Mouse (Mus musculus) midbrain, embryonic 15.5 days (tissue): ENCODE data around the gene Tamm41. TPM values are rescaled to one million over a fixed set of nuclear protein-coding genes. Genes with fewer than 3 reads are reported as not detected.

Source experiments
- ATAC-seq: fragments of 200-750 bp; cut with Nextera tagmentation; replicated peaks from 2 replicates; pipeline ENCODE4 v1.8.0; 2017; ENCODE audit warnings: moderate TSS enrichment
- H3K27ac ChIP-seq: fragments of 300-500 bp; sonication (generic); 2 replicates; pipeline ENCODE4 v1.5.1; 2015; ENCODE audit warnings: mild to moderate bottlenecking, inconsistent platforms
- H3K27me3 ChIP-seq: fragments of 300-500 bp; sonication (generic); replicated peaks from 2 replicates; pipeline ENCODE4 v1.6.1; 2015; ENCODE audit warnings: inconsistent platforms
- H3K36me3 ChIP-seq: fragments of 300-500 bp; sonication (generic); replicated peaks from 2 replicates; pipeline ENCODE4 v1.6.1; 2015; ENCODE audit warnings: inconsistent platforms
- H3K4me1 ChIP-seq: fragments of 300-500 bp; sonication (generic); 2 replicates; pipeline ENCODE4 v1.6.1; 2015; ENCODE audit warnings: inconsistent platforms
- H3K4me2 ChIP-seq: fragments of 300-500 bp; sonication (generic); 2 replicates; pipeline ENCODE4 v1.6.1; 2015; ENCODE audit warnings: inconsistent platforms, mild to moderate bottlenecking, moderate library complexity
- H3K4me3 ChIP-seq: fragments of 300-500 bp; sonication (generic); 2 replicates; pipeline ENCODE4 v1.5.1; 2015; ENCODE audit warnings: mild to moderate bottlenecking, inconsistent platforms
- H3K9ac ChIP-seq: fragments of 300-500 bp; sonication (generic); 2 replicates; pipeline ENCODE4 v1.6.1; 2015; ENCODE audit warnings: mild to moderate bottlenecking, inconsistent platforms
- H3K9me3 ChIP-seq: fragments of 300-500 bp; sonication (generic); 2 replicates; pipeline ENCODE4 v1.6.1; 2016; ENCODE audit warnings: inconsistent platforms
- WGBS: fragments of 180-500 bp; shearing (Covaris S2); methylation state at CpG from one replicate; pipeline ENCODE4 v1.1.7; 2015; ENCODE audit warnings: mixed read lengths; 5-methylcytosine and 5-hydroxymethylcytosine counted together
- polyA plus RNA-seq: library from polyadenylated mRNA; unstranded; fragments of >200 nt; fragmentation: Nextera tagmentation; extraction: Ambion mirVana; gene quantifications from 2 replicates; pipeline ENCODE4 v1.2.1, GENCODE M21; 2015

Gene Tamm41
- polyA plus RNA-seq, 1 experiment from 2014 or later, result 51.0 TPM

GRCm38 (mm10) chr6:114988619-114988980, 49.1 kb downstream of the Tamm41 start:
- Histone ChIP-seq H3K9ac (no peak overlapping the region), H3K9me3 (no peaks in the 10 kb centered on the region), H3K36me3 (no peaks in the 10 kb centered on the region), H3K27ac (no peak overlapping the region), H3K4me3 (no peak overlapping the region), H3K27me3 (no peaks in the 10 kb centered on the region), H3K4me1 (no peaks in the 10 kb centered on the region), H3K4me2 (no peak overlapping the region)
- WGBS, result 66% methylated on average over 3 of the region's 3 CpGs
- ATAC-seq, result no peak

DNA sequence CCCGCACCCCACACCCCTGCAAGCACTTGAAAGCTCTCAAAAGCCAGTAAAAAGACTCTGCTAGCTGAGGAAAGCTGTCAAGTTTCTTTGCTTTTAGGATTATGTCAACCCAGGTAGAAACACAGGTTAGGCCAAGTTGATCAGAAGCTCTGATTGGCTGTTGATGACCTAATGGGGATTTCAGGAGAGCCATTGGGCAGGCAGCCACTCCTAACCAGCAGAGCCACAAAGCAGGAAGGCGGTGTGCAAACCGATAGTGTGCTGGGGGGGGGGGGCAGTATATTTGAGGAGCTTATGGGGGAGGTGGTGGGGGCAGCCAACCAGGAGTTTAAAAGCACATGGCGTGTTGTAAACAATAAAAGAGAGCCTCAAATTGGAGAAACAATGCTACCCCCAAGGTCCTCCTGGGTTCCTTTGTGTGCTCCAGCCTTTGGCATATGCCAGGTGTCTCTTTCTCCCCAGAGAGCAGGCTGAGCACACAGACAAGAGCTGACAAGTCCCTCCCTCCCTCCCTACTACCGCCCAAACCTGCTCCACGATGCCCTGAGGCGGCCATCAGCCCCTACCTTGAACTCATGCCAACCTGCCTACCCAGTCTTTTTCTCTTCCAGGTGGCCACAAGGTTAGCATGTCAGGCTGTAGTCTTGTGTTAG, 49.6 kb downstream of the Tamm41 start:
- no peak for ATAC-seq
- H3K9ac ChIP-seq, result no peak overlapping the region
- no peaks in the 10 kb centered on the region for H3K36me3 ChIP-seq
- H3K27me3 ChIP-seq, result no peaks in the 10 kb centered on the region
- H3K4me3 ChIP-seq, result no peak overlapping the region
- H3K4me2 ChIP-seq, result no peak overlapping the region
- H3K9me3 ChIP-seq, result no peaks in the 10 kb centered on the region
- WGBS, result 59% methylated on average over 7 of the region's 7 CpGs
- no peaks in the 10 kb centered on the region for H3K4me1 ChIP-seq
- no peak overlapping the region for H3K27ac ChIP-seq

DNA sequence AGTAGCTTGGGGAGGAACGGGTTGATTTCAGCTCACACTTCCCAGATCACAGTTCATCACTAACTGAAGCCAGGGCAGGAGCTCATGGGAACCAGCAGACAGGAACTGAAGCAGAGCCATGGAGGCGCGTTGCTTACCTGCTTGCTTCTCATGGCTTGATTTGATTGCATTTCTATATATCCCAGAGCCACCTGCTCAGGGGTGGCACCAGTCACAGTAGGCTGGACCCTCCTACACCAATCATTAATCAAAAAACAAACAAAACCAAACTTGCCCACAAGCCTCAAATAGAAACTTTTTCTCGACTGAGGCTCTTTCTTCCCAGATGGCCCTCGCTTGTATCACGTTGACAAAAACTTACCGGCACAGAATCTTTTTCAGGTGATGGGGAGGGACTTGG, 55.0 kb downstream of the Tamm41 start:
- Histone ChIP-seq H3K36me3 (no peaks in the 10 kb centered on the region), H3K27ac (no peak overlapping the region), H3K4me2 (no peak overlapping the region), H3K4me3 (no peak overlapping the region), H3K9me3 (no peaks in the 10 kb centered on the region), H3K9ac (no peak overlapping the region), H3K4me1 (no peaks in the 10 kb centered on the region), H3K27me3 (no peaks in the 10 kb centered on the region)
- WGBS, result 90% methylated on average over 7 of the region's 7 CpGs
- no peak for ATAC-seq

GRCm38 (mm10) chr6:114979715-114980114, 58.0 kb downstream of the Tamm41 start:
- no peak overlapping the region for H3K4me3 ChIP-seq
- no peak overlapping the region for H3K9ac ChIP-seq
- no peak overlapping the region for H3K27ac ChIP-seq
- no peak overlapping the region for H3K4me2 ChIP-seq
- H3K9me3 ChIP-seq, result no peaks in the 10 kb centered on the region
- ATAC-seq, result no peak
- H3K27me3 ChIP-seq, result no peaks in the 10 kb centered on the region
- H3K36me3 ChIP-seq, result no peaks in the 10 kb centered on the region
- WGBS, result 67% methylated on average over 1 of the region's 1 CpGs
- H3K4me1 ChIP-seq, result no peaks in the 10 kb centered on the region

- no peak overlapping the region for H3K4me3 ChIP-seq
- no peak overlapping the region for H3K9ac ChIP-seq
- H3K4me2 ChIP-seq, result no peak overlapping the region
- WGBS, result 83% methylated on average over 7 of the region's 7 CpGs
- no peaks in the 10 kb centered on the region for H3K27me3 ChIP-seq
- H3K4me1 ChIP-seq, result no peaks in the 10 kb centered on the region
- H3K9me3 ChIP-seq, result no peaks in the 10 kb centered on the region
- H3K36me3 ChIP-seq, result no peaks in the 10 kb centered on the region
- no peak overlapping the region for H3K27ac ChIP-seq
- ATAC-seq, result no peak
Observed at GRCm38 (mm10) chr6:114976915-114977419, 60.7 kb downstream of the Tamm41 start.

- 90% methylated on average over 1 of the region's 1 CpGs for WGBS
- ATAC-seq, result no peak
- H3K4me1 ChIP-seq, result peaks cover 10% of the 10 kb centered on the region
Observed at GRCm38 (mm10) chr6:114974331-114974730, 63.3 kb downstream of the Tamm41 start.

DNA sequence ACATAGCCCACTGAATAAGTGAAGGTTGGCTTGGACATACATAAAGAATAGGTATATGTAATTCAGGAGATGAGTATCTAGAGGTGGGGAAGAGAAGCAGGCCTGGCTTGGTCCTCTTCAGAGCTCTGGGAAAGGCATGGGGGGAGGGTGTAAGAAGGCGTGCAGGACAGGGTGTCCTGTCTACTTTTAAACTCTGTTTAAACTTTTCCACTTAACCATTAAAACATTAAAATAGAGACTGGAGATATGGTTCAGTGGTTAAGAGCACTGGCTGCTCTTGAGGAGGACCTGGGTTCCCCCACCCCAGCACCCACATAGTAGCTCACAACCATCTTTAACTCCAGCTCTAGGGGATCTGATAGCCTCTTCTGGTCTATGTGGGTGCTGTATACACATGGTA, 64.7 kb downstream of the Tamm41 start:
- H3K9ac ChIP-seq, result no peak overlapping the region
- peaks cover 12% of the 10 kb centered on the region for H3K4me1 ChIP-seq
- no peak overlapping the region for H3K4me2 ChIP-seq
- H3K4me3 ChIP-seq, result no peak overlapping the region
- peaks cover 3% of the 10 kb centered on the region; the same call in 1 of the 2 replicates for H3K27me3 ChIP-seq
- H3K27ac ChIP-seq, result no peak overlapping the region
- no peak for ATAC-seq
- no peaks in the 10 kb centered on the region for H3K36me3 ChIP-seq
- no peaks in the 10 kb centered on the region for H3K9me3 ChIP-seq
- WGBS, result 88% methylated on average over 1 of the region's 1 CpGs

More at GRCm38 (mm10) chr6:114974331-114974730, 63.3 kb downstream of the Tamm41 start:
- Histone ChIP-seq H3K4me2 (no peak overlapping the region), H3K4me3 (no peak overlapping the region), H3K9ac (no peak overlapping the region), H3K9me3 (no peaks in the 10 kb centered on the region), H3K27me3 (no peaks in the 10 kb centered on the region; the same call in 1 of the 2 replicates), H3K36me3 (no peaks in the 10 kb centered on the region), H3K27ac (no peak overlapping the region)

DNA sequence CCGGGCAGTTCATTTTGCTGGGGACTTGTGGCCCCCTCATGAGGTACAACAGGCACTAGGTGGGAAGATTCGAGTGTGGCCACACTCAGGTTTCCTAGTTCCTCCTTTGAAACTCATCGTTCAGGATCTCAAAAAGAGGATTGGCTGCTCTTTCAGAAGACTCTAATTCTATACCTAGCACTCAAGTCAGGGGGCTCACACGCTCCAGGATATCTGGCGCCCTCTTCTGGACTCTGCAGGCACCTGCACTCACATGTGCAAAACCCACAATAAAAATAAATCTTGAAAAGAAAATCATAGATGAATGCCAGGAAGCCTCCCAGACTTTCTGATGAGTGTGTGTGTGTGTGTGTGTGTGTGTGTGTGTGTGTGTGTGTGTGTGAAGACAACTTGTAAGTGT, 66.8 kb downstream of the Tamm41 start:
- no peak overlapping the region for H3K9ac ChIP-seq
- no peak overlapping the region for H3K4me3 ChIP-seq
- no peaks in the 10 kb centered on the region for H3K36me3 ChIP-seq
- H3K4me1 ChIP-seq, result peaks cover 18% of the 10 kb centered on the region
- H3K27ac ChIP-seq, result no peak overlapping the region
- H3K27me3 ChIP-seq, result peaks cover 15% of the 10 kb centered on the region; the same call in 1 of the 2 replicates
- no peak for ATAC-seq
- no peak overlapping the region for H3K4me2 ChIP-seq
- no peaks in the 10 kb centered on the region for H3K9me3 ChIP-seq
- WGBS, result 72% methylated on average over 5 of the region's 5 CpGs

GRCm38 (mm10) chr6:114970386-114970785, 67.3 kb downstream of the Tamm41 start:
- H3K27me3 ChIP-seq, result peaks cover 15% of the 10 kb centered on the region; the same call in 1 of the 2 replicates
- H3K27ac ChIP-seq, result no peak overlapping the region
- H3K4me2 ChIP-seq, result peak overlapping the region; percentile 90; the same call in 1 of the 2 replicates
- 20% methylated on average over 6 of the region's 6 CpGs for WGBS
- H3K9me3 ChIP-seq, result no peaks in the 10 kb centered on the region
- peaks cover 18% of the 10 kb centered on the region for H3K4me1 ChIP-seq
- no peaks in the 10 kb centered on the region for H3K36me3 ChIP-seq
- ATAC-seq, result no peak
- H3K4me3 ChIP-seq, result peak overlapping the region; percentile 73; the same call in 1 of the 2 replicates
- H3K9ac ChIP-seq, result no peak overlapping the region

DNA sequence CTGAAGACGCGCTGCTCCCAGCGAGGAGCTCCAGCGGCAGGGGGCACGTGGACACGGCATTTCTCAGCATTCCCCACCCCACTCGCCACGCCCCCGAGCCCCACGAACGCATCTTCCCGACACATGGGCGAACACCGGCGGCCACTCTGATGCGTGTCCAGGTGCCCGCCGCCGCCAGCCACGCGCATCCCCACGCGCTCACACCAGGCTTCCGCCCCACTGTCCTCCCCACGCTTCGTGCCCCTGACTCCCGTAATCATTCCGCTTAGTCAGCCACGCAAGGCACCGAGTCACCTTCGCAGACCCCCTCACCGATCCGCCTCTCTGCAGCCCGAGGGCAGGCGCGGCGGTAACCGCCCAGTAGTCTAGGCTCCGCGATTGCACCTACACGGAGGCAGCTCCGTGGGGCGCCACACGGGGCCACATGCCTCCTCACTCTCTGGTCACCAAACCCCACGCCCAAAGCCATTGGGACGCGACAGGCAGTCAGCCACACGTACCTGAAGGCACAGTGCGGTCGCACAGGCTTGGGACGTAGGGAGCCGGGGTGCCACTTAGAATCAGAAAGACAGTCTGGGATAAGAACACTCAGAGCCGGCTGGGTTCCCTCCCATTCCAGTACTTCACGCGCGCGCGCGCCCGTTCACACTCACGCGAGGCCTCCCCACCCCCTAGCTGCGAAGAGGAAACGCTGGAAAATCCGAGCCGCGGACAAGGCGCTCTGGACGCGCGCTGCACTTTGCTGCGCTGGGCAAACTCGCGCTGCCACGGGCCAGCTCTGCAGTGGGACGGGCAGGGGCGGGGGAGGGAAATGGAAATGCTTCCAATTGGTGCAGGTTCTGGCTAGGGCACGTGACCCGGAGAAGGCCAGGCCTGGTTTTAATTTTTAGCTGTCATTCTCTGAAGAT, 68.2 kb downstream of the Tamm41 start, which contains the start of gene Vgll4:
TSS of gene Vgll4 (minus strand) at position 782 of the 908 bp plus-strand sequence.
- H3K4me3 ChIP-seq, result peak within 1 kb of the TSS; percentile 73
- no peaks in the 10 kb centered on the region for H3K36me3 ChIP-seq
- under 1% methylated on average over 79 of the region's 79 CpGs for WGBS
- H3K27me3 ChIP-seq, result peaks cover 15% of the 10 kb centered on the region; the same call in 1 of the 2 replicates
- H3K9me3 ChIP-seq, result no peaks in the 10 kb centered on the region
- peak within 1 kb of the TSS; percentile 52 for H3K9ac ChIP-seq
- H3K4me1 ChIP-seq, result peaks cover 18% of the 10 kb centered on the region
- H3K4me2 ChIP-seq, result peak within 1 kb of the TSS; percentile 90
- ATAC-seq, result peak; percentile 70
- peak within 1 kb of the TSS; percentile 69 for H3K27ac ChIP-seq

GRCm38 (mm10) chr6:114968361-114969212, 69.1 kb downstream of the Tamm41 start:
- no peaks in the 10 kb centered on the region for H3K9me3 ChIP-seq
- peak overlapping the region; percentile 73 for H3K4me3 ChIP-seq
- WGBS, result under 1% methylated on average over 73 of the region's 82 CpGs
- H3K27me3 ChIP-seq, result peaks cover 15% of the 10 kb centered on the region; the same call in 1 of the 2 replicates
- H3K27ac ChIP-seq, result peak overlapping the region; percentile 69
- H3K4me1 ChIP-seq, result peaks cover 18% of the 10 kb centered on the region
- H3K4me2 ChIP-seq, result peak overlapping the region; percentile 90
- peak overlapping the region; percentile 52 for H3K9ac ChIP-seq
- peak; percentile 84 for ATAC-seq
- H3K36me3 ChIP-seq, result no peaks in the 10 kb centered on the region
